Mouse (Mus musculus): ENCODE measurements around the gene Usp31. TPM values are rescaled to one million over a fixed set of nuclear protein-coding genes. Genes with fewer than 3 reads are reported as not detected.

Usp31 gene
- polyA plus RNA-seq (2015; fragmentation: Nextera tagmentation; extraction: Ambion mirVana): 1.9 and 2.0 TPM in 2 replicates

DNA sequence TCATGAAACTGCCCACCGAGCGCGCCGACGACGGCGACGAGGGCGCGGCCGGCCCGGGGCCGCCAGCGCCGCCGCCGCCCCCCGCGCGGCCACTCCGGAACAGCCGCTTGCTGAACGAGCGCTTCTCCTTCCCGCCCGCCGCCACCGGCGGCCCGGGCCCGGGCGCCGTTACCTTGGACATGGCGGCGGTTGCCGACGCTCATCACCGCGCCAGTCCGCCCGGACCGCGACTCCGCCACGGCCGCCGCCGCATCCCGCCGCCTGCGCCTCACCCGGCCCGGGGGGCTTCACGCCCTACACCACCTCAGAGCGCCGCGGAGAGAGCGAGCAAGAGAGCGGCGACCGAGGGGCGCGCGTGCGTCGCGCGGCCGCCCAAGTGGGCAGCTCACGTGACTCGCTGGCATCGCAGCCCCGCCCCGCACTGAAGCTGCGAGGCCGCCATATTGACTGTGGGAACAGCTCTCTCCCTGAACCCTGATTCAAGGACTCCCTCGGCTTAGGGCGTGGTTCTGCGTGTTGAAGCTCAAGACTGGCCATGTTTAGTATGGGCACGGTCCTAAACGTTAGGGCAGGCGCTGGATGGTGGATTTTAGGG, at the start of gene Usp31:
Gene Usp31 (minus strand): TSS at position 181 of the 595 bp plus-strand sequence.
- peak within 1 kb of the TSS; percentile 77 for H3K27ac ChIP-seq
- H3K4me1 ChIP-seq: peaks cover 25% of the 10 kb centered on the region
- peaks cover 13% of the 10 kb centered on the region; the same call in 1 of the 2 replicates for H3K27me3 ChIP-seq
- under 1% methylated on average over 79 of the region's 82 CpGs for WGBS
- H3K9me3 ChIP-seq (replicated peaks): no peaks in the 10 kb centered on the region
- peak within 1 kb of the TSS; percentile 98 for H3K4me2 ChIP-seq
- ATAC-seq (replicated peaks; ENCODE audit: low FRiP score): peak; percentile 99
- peak within 1 kb of the TSS; percentile 79 for H3K4me3 ChIP-seq (replicated peaks)
- H3K9ac ChIP-seq: peak within 1 kb of the TSS; percentile 74
- H3K36me3 ChIP-seq: 0 out of 2 replicates have a peak, but pooled peaks cover 5% of the 10 kb centered on the region

DNA sequence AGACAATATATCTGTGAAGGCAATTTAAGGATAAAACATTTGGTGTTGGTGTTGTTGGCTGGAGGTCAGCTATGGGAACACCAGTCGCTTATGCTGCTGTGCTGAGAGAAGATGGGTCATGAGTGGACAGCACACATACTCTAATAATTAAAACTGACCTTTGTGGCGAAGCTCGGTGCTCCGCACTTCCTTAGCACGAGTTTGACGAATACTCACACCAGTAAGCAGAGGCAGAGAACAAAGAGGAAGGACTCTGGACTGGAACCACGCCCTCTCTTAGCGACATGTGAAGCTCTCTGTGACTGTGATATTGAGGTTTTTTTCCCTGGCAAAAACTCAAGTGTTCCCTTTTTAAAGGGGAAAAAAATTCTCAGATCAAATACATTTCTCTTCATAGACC, 47.7 kb upstream of the Usp31 start:
- Histone ChIP-seq H3K9me3 (replicated peaks) (no peaks in the 10 kb centered on the region), H3K4me2 (no peak overlapping the region), H3K4me3 (replicated peaks) (no peak overlapping the region), H3K27me3 (no peaks in the 10 kb centered on the region), H3K27ac (no peak overlapping the region), H3K9ac (no peak overlapping the region), H3K4me1 (no peaks in the 10 kb centered on the region), H3K36me3 (no peaks in the 10 kb centered on the region)
- no peak for ATAC-seq (replicated peaks; ENCODE audit: low FRiP score)
- WGBS: 62% methylated on average over 8 of the region's 8 CpGs

DNA sequence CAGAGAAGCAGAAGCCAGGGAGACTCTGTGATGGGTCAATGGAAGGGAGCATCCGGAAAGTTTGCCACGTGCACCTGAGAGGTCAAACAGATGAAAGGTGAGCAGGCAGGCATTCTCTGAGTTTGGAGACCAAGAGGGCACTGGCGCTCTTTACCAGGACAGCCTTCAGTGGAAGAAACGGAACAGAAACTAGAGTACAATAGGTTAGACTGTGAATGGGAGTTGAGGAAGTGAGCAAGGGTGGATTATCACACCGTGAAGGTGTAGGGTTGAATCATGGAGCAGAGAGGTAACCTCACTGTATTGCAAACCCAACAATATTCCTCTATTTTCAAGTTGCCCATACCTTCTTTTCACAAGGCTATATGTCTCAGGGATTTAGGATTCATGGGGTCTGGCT, 43.2 kb upstream of the Usp31 start:
- H3K27me3 ChIP-seq: no peaks in the 10 kb centered on the region
- H3K9me3 ChIP-seq (replicated peaks): no peaks in the 10 kb centered on the region
- H3K4me3 ChIP-seq (replicated peaks): no peak overlapping the region
- no peak overlapping the region for H3K4me2 ChIP-seq
- no peaks in the 10 kb centered on the region for H3K36me3 ChIP-seq
- no peak for ATAC-seq (replicated peaks; ENCODE audit: low FRiP score)
- H3K27ac ChIP-seq: no peak overlapping the region
- H3K4me1 ChIP-seq: no peaks in the 10 kb centered on the region
- 78% methylated on average over 5 of the region's 5 CpGs for WGBS
- H3K9ac ChIP-seq: no peak overlapping the region

DNA sequence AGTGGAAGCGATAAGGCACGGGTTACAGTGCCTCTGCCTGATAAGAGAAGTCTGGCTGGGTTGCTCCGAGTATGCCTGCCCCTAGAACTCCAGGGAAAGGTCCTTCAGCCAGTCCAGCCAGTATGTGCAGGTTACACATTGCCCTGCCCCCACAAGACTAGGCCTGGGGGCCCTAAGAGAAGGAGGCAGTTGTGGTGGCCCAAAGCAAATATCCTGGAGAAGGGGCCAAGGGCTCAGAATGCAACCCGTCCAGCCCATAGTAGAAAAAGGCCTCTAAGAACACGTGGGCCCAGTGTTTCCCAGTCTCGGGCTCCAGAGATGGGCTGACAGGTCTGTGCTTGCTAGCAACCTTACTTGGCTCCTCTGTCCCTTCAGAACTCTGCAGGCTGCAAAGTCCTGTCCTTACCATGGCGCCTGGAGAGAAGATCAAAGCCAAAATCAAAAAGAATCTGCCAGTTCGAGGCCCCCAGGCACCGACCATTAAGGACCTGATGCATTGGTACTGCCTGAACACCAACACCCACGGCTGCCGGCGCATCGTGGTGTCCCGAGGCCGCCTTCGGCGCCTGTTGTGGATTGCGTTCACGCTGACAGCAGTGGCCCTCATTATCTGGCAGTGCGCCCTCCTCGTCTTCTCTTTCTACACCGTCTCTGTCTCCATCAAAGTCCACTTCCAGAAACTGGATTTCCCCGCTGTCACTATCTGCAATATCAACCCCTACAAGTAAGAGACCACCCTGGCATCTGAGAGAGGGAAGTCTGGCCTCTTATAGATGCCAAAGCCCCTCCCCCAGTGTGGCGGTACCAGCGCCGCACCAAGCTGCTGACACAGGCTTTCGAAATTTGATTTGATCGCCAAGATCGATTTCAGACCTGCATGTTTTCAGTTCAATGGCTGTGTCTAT, 30.7 kb upstream of the Usp31 start:
- 64% methylated on average over 29 of the region's 29 CpGs for WGBS
- Histone ChIP-seq H3K27me3 (peaks cover 44% of the 10 kb centered on the region), H3K36me3 (no peaks in the 10 kb centered on the region), H3K27ac (no peak overlapping the region), H3K9ac (no peak overlapping the region), H3K4me1 (peaks cover 8% of the 10 kb centered on the region; the same call in 1 of the 2 replicates), H3K4me2 (peak overlapping the region; percentile 27), H3K4me3 (replicated peaks) (0 out of 2 replicates have a peak overlapping the region, but pooled peaks have one; percentile 19), H3K9me3 (replicated peaks) (no peaks in the 10 kb centered on the region)
- ATAC-seq (replicated peaks; ENCODE audit: low FRiP score): no peak

DNA sequence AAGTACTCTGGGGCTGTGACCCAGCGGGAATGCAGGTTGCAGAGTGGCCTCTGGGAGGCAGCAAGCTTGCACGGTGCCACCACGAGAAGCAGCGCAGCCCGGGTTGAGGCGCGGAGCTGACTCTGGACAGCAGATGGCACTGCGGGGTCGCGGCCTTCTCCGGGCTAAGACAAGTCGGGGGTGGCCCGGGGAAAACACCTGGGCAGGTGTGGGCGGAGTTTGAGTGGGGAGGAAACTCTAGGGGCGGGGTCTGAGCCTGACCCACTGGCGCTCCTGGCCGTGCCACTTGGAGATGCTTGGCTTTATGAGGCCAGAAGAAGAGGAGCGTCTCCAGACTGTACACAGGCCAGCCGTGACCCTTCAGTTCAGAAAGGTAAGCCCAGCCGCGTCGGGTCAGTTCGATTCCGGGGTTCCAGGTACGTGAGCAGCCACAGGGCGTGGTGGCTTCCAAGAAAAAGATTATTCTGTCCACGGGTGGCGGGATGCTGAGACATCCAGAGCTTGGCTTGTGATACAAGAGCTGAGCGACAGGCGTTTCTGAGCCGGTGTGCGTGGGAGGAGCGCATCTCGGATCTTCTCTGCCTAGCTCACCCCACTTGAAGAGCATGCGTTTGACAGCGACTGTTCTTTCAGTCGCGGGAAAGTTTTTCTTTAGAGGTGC, 27.2 kb upstream of the Usp31 start, which contains the start of gene Scnn1g:
Gene Scnn1g (plus strand): TSS at position 309 of the 661 bp plus-strand sequence.
- H3K9ac ChIP-seq: 0 out of 2 replicates have a peak within 1 kb of the TSS, but pooled peaks have one; percentile 33
- no peak within 1 kb of the TSS for H3K27ac ChIP-seq
- WGBS: 1% methylated on average over 38 of the region's 38 CpGs

DNA sequence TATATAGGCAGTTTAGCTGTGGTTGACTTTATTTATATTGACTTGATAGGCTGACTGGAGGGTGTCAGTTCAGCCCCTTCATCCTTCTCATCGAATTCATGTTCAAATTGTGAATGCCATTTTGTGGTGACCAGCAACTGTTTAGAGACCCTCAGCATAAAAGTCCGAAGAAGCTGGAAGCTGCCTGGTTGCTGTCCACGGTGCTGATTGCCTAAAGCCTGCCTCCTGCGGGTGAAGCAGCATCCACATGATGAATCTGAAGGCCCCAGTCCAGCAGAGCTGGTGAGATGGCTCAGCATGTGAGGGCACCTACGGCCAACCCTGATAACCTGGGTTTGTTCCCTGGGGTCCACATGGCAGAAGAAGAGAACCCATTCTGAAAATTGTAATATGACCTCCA, 23.2 kb upstream of the Usp31 start:
- no peaks in the 10 kb centered on the region for H3K36me3 ChIP-seq
- H3K4me3 ChIP-seq (replicated peaks): no peak overlapping the region
- H3K4me2 ChIP-seq: no peak overlapping the region
- H3K9ac ChIP-seq: no peak overlapping the region
- no peaks in the 10 kb centered on the region for H3K9me3 ChIP-seq (replicated peaks)
- H3K27me3 ChIP-seq: peaks cover 19% of the 10 kb centered on the region
- peaks cover 8% of the 10 kb centered on the region; the same call in 1 of the 2 replicates for H3K4me1 ChIP-seq
- no peak overlapping the region for H3K27ac ChIP-seq
- WGBS: 23% methylated on average over 5 of the region's 5 CpGs
- no peak for ATAC-seq (replicated peaks; ENCODE audit: low FRiP score)

More for the DNA sequence above, 27.2 kb upstream of the Usp31 start, which contains the start of gene Scnn1g:
- ATAC-seq (replicated peaks; ENCODE audit: low FRiP score): peak; percentile 94
- H3K9me3 ChIP-seq (replicated peaks): no peaks in the 10 kb centered on the region
- H3K4me2 ChIP-seq: peak within 1 kb of the TSS; percentile 63
- H3K27me3 ChIP-seq: peaks cover 44% of the 10 kb centered on the region
- no peaks in the 10 kb centered on the region for H3K36me3 ChIP-seq
- H3K4me1 ChIP-seq: peaks cover 8% of the 10 kb centered on the region; the same call in 1 of the 2 replicates
- peak within 1 kb of the TSS; percentile 46 for H3K4me3 ChIP-seq (replicated peaks)

DNA sequence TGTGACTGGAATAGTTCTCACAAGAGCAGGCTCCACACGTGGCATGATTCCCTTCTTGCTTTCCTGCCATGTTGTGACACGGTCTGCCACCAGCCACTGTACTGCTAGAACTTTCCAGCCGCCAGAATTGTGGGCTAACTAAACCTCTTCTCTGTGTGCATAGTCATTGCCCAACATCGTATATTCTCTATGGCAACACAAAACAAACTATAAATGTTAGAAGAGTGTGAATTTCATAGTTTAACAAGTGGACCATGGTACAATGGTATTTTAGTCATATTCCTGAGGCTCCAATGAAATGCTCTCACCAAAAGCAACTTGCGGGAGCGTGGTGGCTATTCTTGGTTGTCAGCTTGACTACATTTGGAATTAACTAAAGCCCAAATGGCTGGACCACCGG, 10.0 kb upstream of the Usp31 start:
- no peaks in the 10 kb centered on the region for H3K4me1 ChIP-seq
- WGBS: 75% methylated on average over 7 of the region's 7 CpGs
- no peak for ATAC-seq (replicated peaks; ENCODE audit: low FRiP score)
- H3K4me2 ChIP-seq: no peak overlapping the region
- no peaks in the 10 kb centered on the region for H3K36me3 ChIP-seq
- H3K9me3 ChIP-seq (replicated peaks): no peaks in the 10 kb centered on the region
- H3K27ac ChIP-seq: no peak overlapping the region
- no peaks in the 10 kb centered on the region for H3K27me3 ChIP-seq
- H3K9ac ChIP-seq: no peak overlapping the region
- no peak overlapping the region for H3K4me3 ChIP-seq (replicated peaks)

DNA sequence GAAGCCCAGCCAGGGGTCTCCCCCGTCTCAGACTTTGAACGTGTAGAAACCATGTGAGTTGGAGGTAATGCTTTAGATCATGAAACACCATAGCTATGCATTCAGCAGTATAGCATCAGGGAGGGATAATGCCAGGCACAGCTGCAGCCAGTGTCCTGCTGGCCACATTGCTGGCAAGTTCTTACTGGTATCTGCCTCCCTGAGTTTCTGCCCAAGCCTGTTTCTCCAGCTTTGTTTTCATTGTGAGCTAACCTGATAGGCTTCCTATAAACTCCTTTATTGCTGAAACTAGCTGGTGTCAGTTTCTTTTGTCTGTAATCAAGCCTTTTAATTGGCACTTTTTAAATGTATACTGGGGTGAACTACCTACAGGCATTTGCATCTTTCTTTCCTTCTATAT, 4.1 kb upstream of the Usp31 start:
- Histone ChIP-seq H3K4me1 (peaks cover 4% of the 10 kb centered on the region), H3K9ac (no peak overlapping the region), H3K27ac (no peak overlapping the region), H3K4me2 (no peak overlapping the region), H3K27me3 (peaks cover 13% of the 10 kb centered on the region; the same call in 1 of the 2 replicates), H3K36me3 (no peaks in the 10 kb centered on the region), H3K4me3 (replicated peaks) (no peak overlapping the region), H3K9me3 (replicated peaks) (no peaks in the 10 kb centered on the region)
- WGBS: 42% methylated on average over 2 of the region's 2 CpGs
- no peak for ATAC-seq (replicated peaks; ENCODE audit: low FRiP score)

DNA sequence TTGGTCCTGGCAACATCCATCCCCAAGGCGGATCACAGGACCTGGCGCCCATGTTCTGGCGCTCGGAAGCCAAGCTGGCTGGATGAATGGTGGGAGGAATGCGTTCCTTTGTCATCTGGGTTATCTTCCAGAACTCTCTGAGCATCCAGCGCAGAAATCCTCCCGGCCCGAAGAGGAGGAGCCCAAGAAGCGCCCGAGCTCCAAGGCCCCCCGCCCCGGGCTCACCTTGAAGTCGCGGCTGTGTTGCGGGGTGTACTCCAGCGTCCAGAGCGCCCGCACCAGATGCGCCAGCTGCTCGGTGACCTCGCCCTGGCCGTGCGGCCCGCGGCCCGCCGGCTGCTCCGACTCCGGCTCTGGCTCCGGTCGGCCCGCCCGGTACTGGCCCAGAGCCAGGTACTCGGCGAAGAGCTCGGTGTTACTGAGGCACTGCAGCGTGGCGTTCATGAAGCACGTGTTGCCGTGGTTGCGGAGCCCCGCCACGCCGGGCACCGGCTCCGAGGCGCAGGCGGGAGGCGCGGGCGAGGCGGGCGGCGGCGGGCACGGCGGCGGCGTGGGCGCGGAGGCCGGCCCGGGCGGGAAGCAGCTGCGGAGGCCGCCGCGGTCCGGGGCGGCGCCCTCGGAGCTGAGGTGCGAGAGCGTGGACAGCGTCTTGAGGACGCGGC, 511 bp downstream of the Usp31 start:
- Histone ChIP-seq H3K9me3 (replicated peaks) (no peaks in the 10 kb centered on the region), H3K4me3 (replicated peaks) (peak overlapping the region; percentile 79), H3K4me1 (peaks cover 26% of the 10 kb centered on the region), H3K9ac (peak overlapping the region; percentile 74), H3K4me2 (peak overlapping the region; percentile 98), H3K27me3 (peaks cover 13% of the 10 kb centered on the region; the same call in 1 of the 2 replicates), H3K27ac (peak overlapping the region; percentile 77; the same call in 1 of the 2 replicates), H3K36me3 (0 out of 2 replicates have a peak, but pooled peaks cover 5% of the 10 kb centered on the region)
- peak; percentile 46 for ATAC-seq (replicated peaks; ENCODE audit: low FRiP score)
- WGBS: under 1% methylated on average over 59 of the region's 77 CpGs

DNA sequence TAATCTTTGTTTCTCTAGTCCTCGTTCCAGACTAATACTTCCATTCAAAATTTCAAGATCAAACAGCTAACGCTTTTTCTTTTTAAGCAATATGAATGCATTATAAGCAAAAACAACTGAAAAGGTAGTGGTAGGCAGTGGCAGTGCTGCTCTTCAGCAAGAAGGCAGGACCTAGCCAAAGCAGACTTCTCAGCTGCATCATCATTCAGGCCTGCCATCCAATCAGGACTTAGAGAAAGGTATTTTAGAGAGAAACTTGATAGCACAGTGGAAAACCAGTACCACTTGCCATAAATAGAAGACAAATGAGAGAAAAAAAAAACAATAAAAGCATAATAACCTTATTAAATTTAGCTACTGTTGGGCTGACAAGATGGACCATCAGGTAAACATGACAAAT, 2.0 kb downstream of the Usp31 start:
- peaks cover 13% of the 10 kb centered on the region; the same call in 1 of the 2 replicates for H3K27me3 ChIP-seq
- WGBS: 89% methylated on average over 2 of the region's 2 CpGs
- 0 out of 2 replicates have a peak, but pooled peaks cover 5% of the 10 kb centered on the region for H3K36me3 ChIP-seq
- ATAC-seq (replicated peaks; ENCODE audit: low FRiP score): no peak
- H3K4me2 ChIP-seq: no peak overlapping the region
- no peak overlapping the region for H3K9ac ChIP-seq
- H3K4me1 ChIP-seq: peaks cover 26% of the 10 kb centered on the region
- no peak overlapping the region for H3K27ac ChIP-seq
- H3K4me3 ChIP-seq (replicated peaks): no peak overlapping the region
- no peaks in the 10 kb centered on the region for H3K9me3 ChIP-seq (replicated peaks)

DNA sequence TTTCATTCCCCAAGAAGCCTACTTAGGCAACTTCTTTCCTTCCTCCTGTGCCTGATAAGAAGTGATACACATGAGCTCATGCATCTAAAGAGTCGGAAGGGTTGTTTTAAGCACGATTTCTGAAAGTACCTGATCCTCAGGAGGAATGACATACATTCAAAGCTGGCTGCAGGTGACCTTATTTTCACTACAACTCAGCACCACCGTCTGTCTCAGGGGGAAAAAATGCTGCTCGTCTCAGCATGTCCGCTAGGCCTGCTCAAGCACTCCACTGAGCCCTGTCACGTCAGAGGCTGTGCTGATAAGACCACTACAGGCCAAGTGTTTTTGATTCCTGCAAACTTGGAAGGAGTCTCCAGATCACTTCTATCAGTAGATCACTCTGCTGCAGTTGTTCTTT, 5.1 kb downstream of the Usp31 start:
- Histone ChIP-seq H3K9me3 (replicated peaks) (no peaks in the 10 kb centered on the region), H3K4me2 (no peak overlapping the region), H3K4me1 (peaks cover 36% of the 10 kb centered on the region), H3K36me3 (0 out of 2 replicates have a peak, but pooled peaks cover 5% of the 10 kb centered on the region), H3K27ac (no peak overlapping the region), H3K9ac (no peak overlapping the region), H3K4me3 (replicated peaks) (no peak overlapping the region), H3K27me3 (no peaks in the 10 kb centered on the region)
- ATAC-seq (replicated peaks; ENCODE audit: low FRiP score): no peak
- 60% methylated on average over 6 of the region's 6 CpGs for WGBS

Data from kidney, embryonic 15.5 days (tissue).